Mouse (Mus musculus) mammary gland, adult 2 months (tissue): ENCODE results near the gene Polr3g. TPM values are rescaled to one million over a fixed set of nuclear protein-coding genes. Genes with fewer than 3 reads are reported as not detected.

ENCODE experiments used
- polyA plus RNA-seq: library from polyadenylated mRNA; depleted of rRNA; stranded (reverse); fragments of >200 nt; gene quantifications from 2 replicates; pipeline ENCODE4 v1.2.3, GENCODE M21; 2012; ENCODE audit warnings: low replicate concordance; rRNA removed

Gene Polr3g
- 3.6 and 3.7 TPM in 2 replicates for polyA plus RNA-seq

GRCm38 (mm10) chr13:81710775-81711545 lies at the start of gene Polr3g, which contains the start of gene Mblac2:
Gene Polr3g, minus strand, starts transcription at chr13:81711013.
Gene Mblac2, plus strand, starts transcription at chr13:81711341.

GRCm38 (mm10) chr13:81657351-81658052 lies 53.3 kb downstream of the Polr3g start, which contains the start of gene Lysmd3:
Gene Lysmd3, plus strand, starts transcription at chr13:81657663.

GRCm38 (mm10) chr13:81632720-81633415 lies 77.9 kb downstream of the Polr3g start, which contains the start of gene Adgrv1:
Gene Adgrv1, minus strand, starts transcription at chr13:81633154.

Other genes with a start within 250 kb of the Polr3g start
- gene Adgrv1, start 77.9 kb downstream of the Polr3g start, polyA plus RNA-seq = 0.20 TPM in 1 of 2 replicates, not detected in the other
- gene Lysmd3, start 53.4 kb downstream of the Polr3g start, polyA plus RNA-seq = 3.2 and 5.9 TPM in 2 replicates
- gene Mblac2, start 328 bp upstream of the Polr3g start, polyA plus RNA-seq = 4.6 and 5.6 TPM in 2 replicates
- gene Cetn3, start 72.1 kb upstream of the Polr3g start, polyA plus RNA-seq = 0.67 and 4.8 TPM in 2 replicates